Mouse (Mus musculus): Measurements from ENCODE around the gene Fmnl2. TPM values are rescaled to one million over a fixed set of nuclear protein-coding genes. Genes with fewer than 3 reads are reported as not detected.

Gene Fmnl2
- polyA plus RNA-seq, 1 experiment from 2014 or later, result 11.2 TPM

DNA sequence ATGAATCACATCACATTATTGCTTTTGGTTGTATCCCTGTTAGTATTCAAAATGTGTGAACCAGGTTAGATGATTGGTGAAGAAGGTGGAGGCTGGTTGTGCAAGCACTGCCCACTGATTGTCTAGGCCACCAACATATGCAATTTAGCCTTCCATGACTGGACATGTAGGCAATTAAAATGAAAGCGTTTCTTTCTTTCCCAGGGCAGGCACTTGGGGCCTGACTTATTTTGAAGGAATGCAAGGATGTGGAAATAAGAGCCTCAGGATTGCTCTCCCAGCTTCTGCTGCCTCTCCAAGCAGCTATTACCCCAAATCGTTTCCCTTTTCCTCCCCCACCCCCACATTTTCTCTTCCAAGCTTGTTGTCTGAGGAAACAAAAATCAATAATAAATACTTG is 29.6 kb downstream of the Fmnl2 start:
- H3K4me3 ChIP-seq (ENCODE audit: low read depth, low read length), result no peak overlapping the region
- 68% methylated on average over 2 of the region's 2 CpGs for WGBS
- H3K4me1 ChIP-seq (ENCODE audit: control insufficient read depth, insufficient read depth, low read length), result peaks cover 6% of the 10 kb centered on the region; the same call in 1 of the 2 replicates
- DNase-seq (ENCODE audit: low spot score) (no peak), ATAC-seq (ENCODE audit: insufficient number of reproducible peaks, low FRiP score, low TSS enrichment, low read depth) (no peak)
- no peak overlapping the region for H3K4me2 ChIP-seq (ENCODE audit: low read depth, severe bottlenecking)
- H3K9ac ChIP-seq (ENCODE audit: low read length), result no peak overlapping the region
- no peaks in the 10 kb centered on the region for H3K36me3 ChIP-seq (ENCODE audit: control insufficient read depth, insufficient read depth, low read length)
- H3K9me3 ChIP-seq (ENCODE audit: control insufficient read depth, low read length), result no peaks in the 10 kb centered on the region
- no peak overlapping the region for H3K27ac ChIP-seq (replicated peaks; ENCODE audit: low read depth, low read length)
- H3K27me3 ChIP-seq (ENCODE audit: control insufficient read depth, insufficient read depth, low read length), result no peaks in the 10 kb centered on the region

DNA sequence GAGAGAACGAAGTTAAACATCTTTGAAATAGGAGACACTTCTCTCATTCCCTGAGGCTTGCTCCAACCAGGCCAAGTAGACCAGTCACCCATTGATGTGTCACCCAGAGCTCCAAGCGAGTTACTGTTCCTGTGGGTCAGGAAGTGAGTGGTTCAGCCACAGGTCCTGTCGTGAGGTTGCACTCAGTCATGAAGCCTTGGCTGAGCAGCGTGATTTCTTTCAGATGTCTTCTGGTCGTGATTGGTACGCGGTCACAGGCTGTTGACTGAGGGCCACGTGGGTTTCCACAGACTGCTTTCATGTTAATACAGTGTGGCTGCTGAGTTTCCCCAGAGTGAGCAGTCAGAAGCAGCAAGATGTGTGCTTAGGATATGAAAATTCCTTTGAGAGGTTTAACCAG is 33.5 kb downstream of the Fmnl2 start:
- H3K9me3 ChIP-seq (ENCODE audit: control insufficient read depth, low read length), result no peaks in the 10 kb centered on the region
- WGBS, result 64% methylated on average over 8 of the region's 8 CpGs

DNA sequence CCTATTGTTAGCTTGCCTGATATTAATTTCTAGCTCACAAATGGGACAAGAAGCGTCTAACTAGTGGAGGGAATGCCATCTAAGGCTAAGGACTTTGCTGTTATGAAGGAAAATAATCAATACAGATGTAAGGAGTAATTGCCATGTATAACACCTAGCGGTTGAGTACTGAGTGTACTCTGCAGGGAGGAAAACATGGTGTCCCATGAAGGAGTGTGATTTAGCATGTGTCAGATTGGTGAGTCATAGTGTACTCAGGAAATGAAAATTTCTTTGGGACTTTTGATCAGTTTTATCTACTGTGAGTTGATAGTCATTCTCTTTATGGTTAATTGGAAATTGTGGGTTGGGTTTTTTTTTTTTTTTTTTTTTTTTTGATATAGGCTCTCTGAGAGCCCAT is 34.1 kb downstream of the Fmnl2 start:
- H3K4me1 ChIP-seq (ENCODE audit: control insufficient read depth, insufficient read depth, low read length), result peaks cover 9% of the 10 kb centered on the region; the same call in 1 of the 2 replicates
- no peak overlapping the region for H3K4me2 ChIP-seq (ENCODE audit: low read depth, severe bottlenecking)
- no peaks in the 10 kb centered on the region for H3K27me3 ChIP-seq (ENCODE audit: control insufficient read depth, insufficient read depth, low read length)
- no peak overlapping the region for H3K4me3 ChIP-seq (ENCODE audit: low read depth, low read length)
- no peak overlapping the region for H3K27ac ChIP-seq (replicated peaks; ENCODE audit: low read depth, low read length)
- no peak for ATAC-seq (ENCODE audit: insufficient number of reproducible peaks, low FRiP score, low TSS enrichment, low read depth)
- WGBS, result 89% methylated on average over 2 of the region's 2 CpGs
- H3K9me3 ChIP-seq (ENCODE audit: control insufficient read depth, low read length), result no peaks in the 10 kb centered on the region
- no peaks in the 10 kb centered on the region for H3K36me3 ChIP-seq (ENCODE audit: control insufficient read depth, insufficient read depth, low read length)
- no peak overlapping the region for H3K9ac ChIP-seq (ENCODE audit: low read length)
- no peak for DNase-seq (ENCODE audit: low spot score)

More for the DNA sequence above, 33.5 kb downstream of the Fmnl2 start:
- H3K36me3 ChIP-seq (ENCODE audit: control insufficient read depth, insufficient read depth, low read length), result no peaks in the 10 kb centered on the region
- no peak overlapping the region for H3K4me2 ChIP-seq (ENCODE audit: low read depth, severe bottlenecking)
- no peak for DNase-seq (ENCODE audit: low spot score)
- H3K4me3 ChIP-seq (ENCODE audit: low read depth, low read length), result no peak overlapping the region
- peaks cover 10% of the 10 kb centered on the region; the same call in 1 of the 2 replicates for H3K4me1 ChIP-seq (ENCODE audit: control insufficient read depth, insufficient read depth, low read length)
- H3K27me3 ChIP-seq (ENCODE audit: control insufficient read depth, insufficient read depth, low read length), result no peaks in the 10 kb centered on the region
- no peak for ATAC-seq (ENCODE audit: insufficient number of reproducible peaks, low FRiP score, low TSS enrichment, low read depth)
- no peak overlapping the region for H3K9ac ChIP-seq (ENCODE audit: low read length)
- H3K27ac ChIP-seq (replicated peaks; ENCODE audit: low read depth, low read length), result no peak overlapping the region

DNA sequence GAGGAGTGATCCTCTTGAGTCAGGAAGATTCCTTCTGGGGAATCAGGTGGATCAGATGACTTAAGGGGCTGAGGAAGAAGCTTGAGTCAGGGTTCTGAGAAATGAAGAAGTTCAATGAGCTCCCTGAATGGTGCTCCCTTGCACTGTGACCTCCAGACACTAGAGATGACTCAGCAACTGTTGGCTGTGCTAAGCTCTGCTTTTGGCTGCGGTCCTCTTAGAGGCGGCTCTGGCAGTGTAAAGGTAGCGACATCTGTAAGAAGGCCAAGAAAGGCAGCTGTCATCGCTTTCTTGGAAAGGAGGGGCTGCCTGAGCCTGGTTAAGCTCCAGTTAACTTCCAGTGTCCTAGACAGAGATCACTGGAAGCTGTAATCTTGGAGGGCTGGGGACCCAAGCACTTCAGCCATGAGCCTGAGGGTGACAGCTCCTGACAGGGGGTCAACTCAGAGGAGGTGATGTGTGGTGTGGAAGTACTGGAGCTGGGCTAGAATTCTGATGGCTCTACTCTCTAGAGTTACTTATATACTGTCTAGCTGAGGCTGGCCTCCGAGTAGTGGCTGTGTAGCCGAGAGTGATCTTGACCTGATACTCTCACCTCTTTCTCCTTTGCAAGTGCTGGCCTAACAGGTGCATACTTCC is 37.4 kb downstream of the Fmnl2 start:
- H3K9me3 ChIP-seq (ENCODE audit: control insufficient read depth, low read length), result no peaks in the 10 kb centered on the region
- H3K9ac ChIP-seq (ENCODE audit: low read length), result no peak overlapping the region
- H3K36me3 ChIP-seq (ENCODE audit: control insufficient read depth, insufficient read depth, low read length), result no peaks in the 10 kb centered on the region
- no peak overlapping the region for H3K4me2 ChIP-seq (ENCODE audit: low read depth, severe bottlenecking)
- 82% methylated on average over 6 of the region's 6 CpGs for WGBS
- ATAC-seq (ENCODE audit: insufficient number of reproducible peaks, low FRiP score, low TSS enrichment, low read depth) (no peak), DNase-seq (ENCODE audit: low spot score) (no peak)
- H3K27me3 ChIP-seq (ENCODE audit: control insufficient read depth, insufficient read depth, low read length), result no peaks in the 10 kb centered on the region
- no peak overlapping the region for H3K27ac ChIP-seq (replicated peaks; ENCODE audit: low read depth, low read length)
- no peak overlapping the region for H3K4me3 ChIP-seq (ENCODE audit: low read depth, low read length)
- peaks cover 8% of the 10 kb centered on the region; the same call in 1 of the 2 replicates for H3K4me1 ChIP-seq (ENCODE audit: control insufficient read depth, insufficient read depth, low read length)

DNA sequence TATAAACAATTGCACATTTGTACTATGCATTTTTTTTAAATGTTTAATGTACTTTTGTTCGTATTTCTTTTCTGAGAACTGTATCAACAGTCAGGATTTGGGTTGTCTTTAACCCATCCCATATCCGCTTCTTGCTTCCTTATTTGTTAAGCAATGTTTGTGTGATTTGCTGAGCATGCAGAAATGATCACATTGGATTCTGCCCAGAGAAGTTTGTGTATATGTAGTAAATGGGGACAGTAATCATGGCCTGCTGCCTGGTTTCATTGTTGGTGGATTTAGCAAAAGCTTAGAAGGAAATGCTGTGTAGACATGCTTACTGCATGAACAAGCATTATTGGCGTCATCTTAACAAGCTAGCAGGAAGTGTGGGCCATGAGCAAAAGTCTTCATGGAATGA is 39.3 kb downstream of the Fmnl2 start:
- Histone ChIP-seq H3K4me1 (ENCODE audit: control insufficient read depth, insufficient read depth, low read length) (peaks cover 6% of the 10 kb centered on the region), H3K4me2 (ENCODE audit: low read depth, severe bottlenecking) (no peak overlapping the region), H3K9me3 (ENCODE audit: control insufficient read depth, low read length) (no peaks in the 10 kb centered on the region), H3K27me3 (ENCODE audit: control insufficient read depth, insufficient read depth, low read length) (no peaks in the 10 kb centered on the region), H3K9ac (ENCODE audit: low read length) (no peak overlapping the region), H3K27ac (replicated peaks; ENCODE audit: low read depth, low read length) (no peak overlapping the region), H3K4me3 (ENCODE audit: low read depth, low read length) (no peak overlapping the region), H3K36me3 (ENCODE audit: control insufficient read depth, insufficient read depth, low read length) (no peaks in the 10 kb centered on the region)
- DNase-seq (ENCODE audit: low spot score) (no peak), ATAC-seq (ENCODE audit: insufficient number of reproducible peaks, low FRiP score, low TSS enrichment, low read depth) (no peak)
- WGBS, result 86% methylated on average over 3 of the region's 3 CpGs

DNA sequence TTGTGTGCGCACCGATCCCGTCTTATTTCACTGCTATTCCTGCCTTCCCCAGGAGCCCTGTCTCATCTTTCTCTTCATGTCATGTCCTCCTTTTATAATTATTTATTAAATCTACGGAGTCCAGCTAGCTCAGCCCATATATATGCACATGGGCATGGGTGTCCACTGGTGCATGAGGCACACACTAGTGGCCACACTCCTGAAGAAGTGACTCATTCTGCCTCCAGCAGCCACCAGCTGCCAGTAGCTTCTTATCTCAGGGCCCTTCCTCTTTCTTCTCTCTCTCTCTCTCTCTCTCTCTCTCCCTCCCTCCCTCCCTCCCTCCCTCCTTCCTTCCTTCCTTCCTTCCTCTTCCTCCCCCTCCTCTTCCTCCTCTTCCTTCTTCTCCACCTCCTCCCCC is 43.1 kb downstream of the Fmnl2 start:
- Histone ChIP-seq H3K9me3 (ENCODE audit: control insufficient read depth, low read length) (no peaks in the 10 kb centered on the region), H3K4me2 (ENCODE audit: low read depth, severe bottlenecking) (no peak overlapping the region), H3K27ac (replicated peaks; ENCODE audit: low read depth, low read length) (no peak overlapping the region), H3K36me3 (ENCODE audit: control insufficient read depth, insufficient read depth, low read length) (no peaks in the 10 kb centered on the region), H3K9ac (ENCODE audit: low read length) (no peak overlapping the region), H3K4me3 (ENCODE audit: low read depth, low read length) (no peak overlapping the region), H3K4me1 (ENCODE audit: control insufficient read depth, insufficient read depth, low read length) (peaks cover 7% of the 10 kb centered on the region), H3K27me3 (ENCODE audit: control insufficient read depth, insufficient read depth, low read length) (no peaks in the 10 kb centered on the region)
- no peak for ATAC-seq (ENCODE audit: insufficient number of reproducible peaks, low FRiP score, low TSS enrichment, low read depth)
- no peak for DNase-seq (ENCODE audit: low spot score)
- 93% methylated on average over 4 of the region's 4 CpGs for WGBS

DNA sequence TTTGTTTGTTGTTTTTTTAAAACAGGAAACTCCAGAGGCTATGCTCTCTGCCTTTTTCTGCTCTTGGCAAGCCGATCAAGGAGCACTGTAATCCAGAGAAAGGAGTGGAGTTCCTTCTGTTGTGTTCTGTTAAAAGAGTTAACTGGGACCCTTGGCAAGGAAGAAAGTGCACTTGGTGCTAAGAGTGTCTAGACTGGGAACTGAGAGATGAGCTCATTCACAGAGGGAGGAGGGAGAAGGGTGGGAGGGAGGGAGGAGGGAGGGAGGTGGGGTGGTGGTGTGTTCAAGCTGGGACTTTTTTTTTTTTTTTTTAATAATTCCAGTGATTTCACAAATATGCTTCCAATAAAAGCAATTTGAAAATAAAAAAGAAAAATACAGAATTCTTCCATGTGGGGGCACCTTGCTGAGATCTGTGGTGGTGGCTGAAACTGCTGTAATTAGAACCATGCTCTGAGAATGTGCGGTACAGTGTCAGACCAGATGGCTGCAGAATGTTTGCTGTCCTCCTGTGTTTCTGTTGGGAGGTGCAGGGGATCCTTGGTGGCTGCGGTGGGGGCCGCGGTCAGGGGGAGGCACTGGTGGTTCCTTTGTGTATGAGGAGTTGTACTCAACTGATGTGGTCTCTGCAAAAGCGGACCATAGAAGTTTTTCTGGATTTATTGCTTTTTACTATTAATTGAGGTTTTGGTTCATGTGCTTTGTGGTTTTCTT is 43.8 kb downstream of the Fmnl2 start:
- Histone ChIP-seq H3K4me3 (ENCODE audit: low read depth, low read length) (no peak overlapping the region), H3K4me2 (ENCODE audit: low read depth, severe bottlenecking) (no peak overlapping the region), H3K4me1 (ENCODE audit: control insufficient read depth, insufficient read depth, low read length) (peaks cover 7% of the 10 kb centered on the region), H3K36me3 (ENCODE audit: control insufficient read depth, insufficient read depth, low read length) (no peaks in the 10 kb centered on the region), H3K9ac (ENCODE audit: low read length) (no peak overlapping the region), H3K27ac (replicated peaks; ENCODE audit: low read depth, low read length) (no peak overlapping the region), H3K27me3 (ENCODE audit: control insufficient read depth, insufficient read depth, low read length) (no peaks in the 10 kb centered on the region), H3K9me3 (ENCODE audit: control insufficient read depth, low read length) (no peaks in the 10 kb centered on the region)
- WGBS, result 41% methylated on average over 6 of the region's 6 CpGs
- DNase-seq (ENCODE audit: low spot score) (peak; percentile 64), ATAC-seq (ENCODE audit: insufficient number of reproducible peaks, low FRiP score, low TSS enrichment, low read depth) (0 out of 2 replicates have a peak, but pooled peaks have one; percentile 61)

DNA sequence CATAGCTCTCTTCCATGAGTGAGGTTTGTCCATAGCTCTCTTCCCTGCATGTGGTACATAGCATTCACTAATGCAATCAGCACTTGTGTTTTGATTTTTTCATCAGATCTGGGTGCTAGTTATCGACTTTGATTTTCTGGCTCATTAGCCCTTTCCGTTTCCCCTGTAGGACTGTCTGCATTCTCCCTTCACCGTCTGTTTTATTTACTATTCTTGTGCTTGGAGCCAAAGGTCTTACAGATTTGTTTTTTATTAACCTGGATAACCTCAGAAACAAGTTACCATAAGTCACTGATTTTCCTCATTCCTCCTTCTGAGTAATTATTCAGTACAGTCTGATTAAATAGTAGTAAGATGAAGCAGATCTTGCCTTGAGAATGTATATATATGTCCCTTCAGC is 44.8 kb downstream of the Fmnl2 start:
- H3K27ac ChIP-seq (replicated peaks; ENCODE audit: low read depth, low read length), result no peak overlapping the region
- WGBS, result 51% methylated on average over 3 of the region's 3 CpGs
- DNase-seq (ENCODE audit: low spot score), result no peak
- no peak overlapping the region for H3K9ac ChIP-seq (ENCODE audit: low read length)
- H3K9me3 ChIP-seq (ENCODE audit: control insufficient read depth, low read length), result no peaks in the 10 kb centered on the region
- peaks cover 7% of the 10 kb centered on the region for H3K4me1 ChIP-seq (ENCODE audit: control insufficient read depth, insufficient read depth, low read length)
- H3K36me3 ChIP-seq (ENCODE audit: control insufficient read depth, insufficient read depth, low read length), result no peaks in the 10 kb centered on the region
- no peak for ATAC-seq (ENCODE audit: insufficient number of reproducible peaks, low FRiP score, low TSS enrichment, low read depth)
- H3K4me2 ChIP-seq (ENCODE audit: low read depth, severe bottlenecking), result no peak overlapping the region
- H3K4me3 ChIP-seq (ENCODE audit: low read depth, low read length), result no peak overlapping the region
- no peaks in the 10 kb centered on the region for H3K27me3 ChIP-seq (ENCODE audit: control insufficient read depth, insufficient read depth, low read length)

All from limb, embryonic 11.5 days (tissue).